In genomic region chr1:87960752-87961151, GRCm38 (mm10) we compare ENCODE assay signal across 18 mouse cellular contexts. TPM values are rescaled to one million over a fixed set of nuclear protein-coding genes. Genes with fewer than 3 reads are reported as not detected.
DNase-seq lines count a peak whose midpoint lies in the region; ATAC-seq and TF ChIP-seq lines count a peak whose summit lies in the region.
"Had no signal": no experiment of that assay in that cellular context is flagged by ENCODE, and none has a peak within 500 bp of the region (broad histone marks: within the 10 kb centered on the region; RNA-seq: fewer than 3 reads in every experiment).

No protein-coding gene starts in this region.

- in situ Hi-C loops in Patski (cut with MboI; ENCODE audit: low pct_unique_long_range_greater_than_20kb) = no loop called here

- no peak overlapping the region for H3K4me2 ChIP-seq in heart, embryonic 12.5 days
- H3K4me2 ChIP-seq: forebrain, embryonic 12.5 days; hindbrain, embryonic 12.5 days; neural tube, embryonic 13.5 days had no signal

- no peak overlapping the region for H3K9ac ChIP-seq in heart, embryonic 12.5 days
- H3K9ac ChIP-seq: forebrain, embryonic 12.5 days; hindbrain, embryonic 12.5 days; neural tube, embryonic 13.5 days had no signal

- no peak for DNase-seq in heart, postnatal 4 days
- no peak for DNase-seq in Patski (ENCODE audit: low read depth, low spot score)
- peak; percentile 54 for DNase-seq in liver
- DNase-seq in neural tube, embryonic 10.5 days (ENCODE audit: extremely low spot score, low spot score) = no peak
- DNase-seq in embryo, embryonic 10.5 days (ENCODE audit: low spot score) = no peak
- no peak for DNase-seq in kidney, adult 8-10 months
- DNase-seq: adrenal gland, adult 8-10 months; cerebellum, postnatal 36 days; layer of hippocampus, adult 9-11 months; lung, postnatal 36 days; right cerebral cortex, postnatal 25 days had no signal

- ATAC-seq in heart, embryonic 12.5 days (ENCODE audit: insufficient number of reproducible peaks, low FRiP score) = peak; percentile 70
- peak; percentile 47 for ATAC-seq in Patski
- 0 out of 2 replicates have a peak, but pooled peaks have one; percentile 8 for ATAC-seq in megakaryocyte progenitor cell, adult 5-6 weeks (replicated peaks; ENCODE audit: poor library complexity)
- ATAC-seq: midbrain, embryonic 16.5 days had no signal

- H3K4me1 ChIP-seq in heart, embryonic 12.5 days (replicated peaks) = peaks cover 19% of the 10 kb centered on the region
- H3K4me1 ChIP-seq: forebrain, embryonic 12.5 days; hindbrain, embryonic 12.5 days; neural tube, embryonic 13.5 days had no signal

- TF ChIP-seq CTCF in Patski (IDR thresholded peaks at IDR 0.05) = no peak

- peak overlapping the region; percentile 62 for H3K27ac ChIP-seq in heart, embryonic 12.5 days (ENCODE audit: poor library complexity, severe bottlenecking)
- H3K27ac ChIP-seq: forebrain, embryonic 12.5 days; hindbrain, embryonic 12.5 days; kidney, postnatal 0 days; neural tube, embryonic 13.5 days had no signal

- WGBS in heart, embryonic 12.5 days = 79% methylated on average over 4 of the region's 4 CpGs

- no peak overlapping the region for H3K4me3 ChIP-seq in heart, embryonic 12.5 days
- H3K4me3 ChIP-seq: forebrain, embryonic 12.5 days; hindbrain, embryonic 12.5 days; neural tube, embryonic 13.5 days had no signal

- H3K36me3 ChIP-seq in heart, embryonic 12.5 days = peaks cover 65% of the 10 kb centered on the region

- POLR2A ChIA-PET in Patski (lab: Charles Lee) = interaction anchor here (1.0 kb wide), 1 partner anchor 9 kb away, joined by 3 read pairs; no protein-coding TSS in a partner anchor

- H3K27me3 ChIP-seq in heart, embryonic 12.5 days (replicated peaks) = no peaks in the 10 kb centered on the region
- no peaks in the 10 kb centered on the region for H3K27me3 ChIP-seq in Patski
- H3K27me3 ChIP-seq: forebrain, embryonic 12.5 days; hindbrain, embryonic 12.5 days; neural tube, embryonic 13.5 days had no signal

- CTCF ChIA-PET in Patski (lab: Charles Lee) = interaction anchor here (1.7 to 1.9 kb wide), 2 partner anchors 12 to 13 kb away, joined by 3 to 6 read pairs; no protein-coding TSS in a partner anchor

- no peaks in the 10 kb centered on the region for H3K9me3 ChIP-seq in heart, embryonic 12.5 days (replicated peaks)
- H3K9me3 ChIP-seq: forebrain, embryonic 12.5 days; hindbrain, embryonic 12.5 days; neural tube, embryonic 13.5 days had no signal

RNA-seq across cellular contexts. Expression of gene Usp40, which starts 47.6 kb away (rescaled TPM):
- 32.7 and 35.4 TPM in 2 replicates for polyA plus RNA-seq in heart, embryonic 12.5 days (2016; fragmentation: Nextera tagmentation; extraction: Ambion mirVana)
- 10 to 100 TPM; 24.8 to 26.2 TPM for total RNA-seq in heart, postnatal 4 days (2021)
- polyA plus RNA-seq in Patski (2021) = 29.5 TPM
- 5.5 and 13.0 TPM in 2 replicates for total RNA-seq in megakaryocyte progenitor cell, adult 5-6 weeks (2015)
- total RNA-seq in megakaryocyte progenitor cell, adult 5-6 weeks (2017) = 11.3 and 13.2 TPM in 2 replicates

Comparison
In these comparisons a context has a peak if more than half of its experiments do, and no peak if none do; other contexts are left out.
1. ATAC-seq: peak in every context shown above with its lines; median percentile 70 in heart, embryonic 12.5 days; 47 in Patski; 8 in megakaryocyte progenitor cell, adult 5-6 weeks.